ENCODE assay signal across 11 mouse cellular contexts in the genomic region with DNA sequence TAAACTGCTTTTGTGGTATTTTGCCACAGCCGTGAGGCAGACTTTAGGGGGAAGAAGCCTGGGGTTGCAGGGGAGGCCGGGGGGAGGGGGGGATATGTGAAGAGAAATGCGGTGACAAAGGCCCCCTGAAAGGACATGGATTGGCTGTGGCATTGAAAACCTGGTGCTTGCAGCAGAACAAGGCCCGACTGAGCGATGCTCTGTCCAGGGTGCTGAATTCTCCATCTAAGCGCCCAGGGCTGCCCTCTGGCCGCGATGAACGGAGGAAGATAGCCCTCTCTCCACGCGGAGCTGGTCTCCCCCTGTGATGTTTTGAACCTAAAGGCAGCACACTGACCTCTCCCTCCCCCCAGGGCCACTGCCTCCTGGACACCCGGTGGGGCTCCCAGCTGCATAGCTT. TPM values are rescaled to one million over a fixed set of nuclear protein-coding genes. Genes with fewer than 3 reads are reported as not detected.
DNase-seq lines count a peak whose midpoint lies in the region; ATAC-seq lines count a peak whose summit lies in the region.
"Had no signal": no experiment of that assay in that cellular context is flagged by ENCODE, and none has a peak within 500 bp of the region (broad histone marks: within the 10 kb centered on the region; RNA-seq: fewer than 3 reads in every experiment).

No protein-coding gene starts in this region.

- H3K27me3 ChIP-seq in midbrain, embryonic 14.5 days (ENCODE audit: control insufficient read depth, insufficient read depth, low read length): no peaks in the 10 kb centered on the region
- 0 out of 2 replicates have a peak, but pooled peaks cover 3% of the 10 kb centered on the region for H3K27me3 ChIP-seq in midbrain, embryonic 15.5 days (replicated peaks)

- DNase-seq in adrenal gland, adult (ENCODE audit: inconsistent age in 2 of 2, low spot score in 1 of 2): peak; percentile 53 to 79
- no peak for DNase-seq in adrenal gland, adult 8-10 months
- DNase-seq in midbrain, embryonic 14.5 days: peak; percentile 68
- peak; percentile 77 for DNase-seq in heart, postnatal 4 days
- peak; percentile 72 for DNase-seq in lung, postnatal 10 days
- peak; percentile 77 for DNase-seq in thymus, postnatal 4 days
- no peak for DNase-seq in layer of hippocampus, postnatal 10 days (ENCODE audit: low spot score in 2 of 2)

- peaks cover 14% of the 10 kb centered on the region for H3K4me1 ChIP-seq in midbrain, embryonic 14.5 days (ENCODE audit: control insufficient read depth, insufficient read depth, low read length)
- peaks cover 6% of the 10 kb centered on the region for H3K4me1 ChIP-seq in midbrain, embryonic 15.5 days

- peaks cover 7% of the 10 kb centered on the region; the same call in 1 of the 2 replicates for H3K36me3 ChIP-seq in midbrain, embryonic 14.5 days (ENCODE audit: control insufficient read depth, insufficient read depth, low read length)
- H3K36me3 ChIP-seq in midbrain, embryonic 15.5 days (replicated peaks): no peaks in the 10 kb centered on the region; the same call in 1 of the 2 replicates
- H3K36me3 ChIP-seq: neural tube, embryonic 12.5 days had no signal

- no peak for ATAC-seq in midbrain, embryonic 14.5 days (ENCODE audit: low FRiP score, low TSS enrichment)
- no peak for ATAC-seq in midbrain, embryonic 15.5 days (replicated peaks)

- no peak overlapping the region for H3K4me3 ChIP-seq in midbrain, embryonic 14.5 days (replicated peaks; ENCODE audit: low read depth, low read length)
- no peak overlapping the region for H3K4me3 ChIP-seq in midbrain, embryonic 15.5 days
- H3K4me3 ChIP-seq: erythroblast, embryonic 14.5 days; neural tube, embryonic 12.5 days had no signal

- H3K9ac ChIP-seq in midbrain, embryonic 14.5 days (replicated peaks; ENCODE audit: low read length): no peak overlapping the region
- no peak overlapping the region for H3K9ac ChIP-seq in midbrain, embryonic 15.5 days
- H3K9ac ChIP-seq: neural tube, embryonic 12.5 days had no signal

- 4% methylated on average over 12 of the region's 12 CpGs for WGBS in midbrain, embryonic 14.5 days
- 4% methylated on average over 12 of the region's 12 CpGs for WGBS in midbrain, embryonic 15.5 days

- no peak overlapping the region for H3K27ac ChIP-seq in midbrain, embryonic 14.5 days (replicated peaks; ENCODE audit: low read depth, low read length)
- no peak overlapping the region for H3K27ac ChIP-seq in midbrain, embryonic 15.5 days
- H3K27ac ChIP-seq: neural tube, embryonic 12.5 days had no signal

- no peak overlapping the region for H3K4me2 ChIP-seq in midbrain, embryonic 14.5 days (ENCODE audit: low read length)
- H3K4me2 ChIP-seq in midbrain, embryonic 15.5 days: no peak overlapping the region
- H3K4me2 ChIP-seq: neural tube, embryonic 12.5 days had no signal

- no peaks in the 10 kb centered on the region for H3K9me3 ChIP-seq in midbrain, embryonic 14.5 days (ENCODE audit: control insufficient read depth, low read length)
- no peaks in the 10 kb centered on the region for H3K9me3 ChIP-seq in midbrain, embryonic 15.5 days
- H3K9me3 ChIP-seq: neural tube, embryonic 12.5 days had no signal

RNA-seq across cellular contexts. Expression of gene Nptxr, which starts 13.1 kb away (rescaled TPM):
- total RNA-seq in adrenal gland, adult 8-10 months (2022): 10 to 100 TPM in 2 of 4 experiments, 1 to 10 TPM in 2; 6.4 to 11.9 (median 9.4) TPM
- 17.8 and 42.5 TPM in 2 replicates for polyA plus RNA-seq in midbrain, embryonic 14.5 days (2014; fragmentation: Nextera tagmentation; extraction: Ambion mirVana)
- 52.0 and 54.8 TPM in 2 replicates for polyA plus RNA-seq in midbrain, embryonic 15.5 days (2015; fragmentation: Nextera tagmentation; extraction: Ambion mirVana)
- 1 to 10 TPM; 5.8 to 6.0 TPM for total RNA-seq in heart, postnatal 4 days (2021)
- 100 to 1,000 TPM; 648 to 749 TPM for total RNA-seq in layer of hippocampus, postnatal 10 days (2021)
- polyA plus RNA-seq: erythroblast, embryonic 14.5 days had no signal

RNA-seq across cellular contexts. Expression of gene Dnal4, which starts 13.9 kb away (rescaled TPM):
- 10 to 100 TPM; 22.0 to 27.1 (median 23.5) TPM for total RNA-seq in adrenal gland, adult 8-10 months (2022)
- 77.8 and 83.8 TPM in 2 replicates for polyA plus RNA-seq in midbrain, embryonic 14.5 days (2014; fragmentation: Nextera tagmentation; extraction: Ambion mirVana)
- 80.6 and 81.1 TPM in 2 replicates for polyA plus RNA-seq in midbrain, embryonic 15.5 days (2015; fragmentation: Nextera tagmentation; extraction: Ambion mirVana)
- total RNA-seq in heart, postnatal 4 days (2021): 10 to 100 TPM; 22.3 to 25.1 TPM
- 10 to 100 TPM; 31.9 to 33.4 TPM for total RNA-seq in layer of hippocampus, postnatal 10 days (2021)

RNA-seq across cellular contexts. Expression of gene Npcd, which starts 42.5 kb away (rescaled TPM):
- 1 to 10 TPM in 3 of 4 experiments, not detected in 1; 1.1 to 2.4 (median 1.6) TPM for total RNA-seq in adrenal gland, adult 8-10 months (2022)
- polyA plus RNA-seq in midbrain, embryonic 14.5 days (2014; fragmentation: Nextera tagmentation; extraction: Ambion mirVana): 0.26 TPM in 1 of 2 replicates, not detected in the other
- polyA plus RNA-seq in midbrain, embryonic 15.5 days (2015; fragmentation: Nextera tagmentation; extraction: Ambion mirVana): 0.42 and 0.98 TPM in 2 replicates
- 1 to 10 TPM; 1.3 to 1.5 TPM for total RNA-seq in heart, postnatal 4 days (2021)
- 10 to 100 TPM; 12.5 to 13.3 TPM for total RNA-seq in layer of hippocampus, postnatal 10 days (2021)
- polyA plus RNA-seq: C2C12; erythroblast, embryonic 14.5 days had no signal

RNA-seq across cellular contexts. Expression of gene Cbx6, which starts 43.0 kb away (rescaled TPM):
- total RNA-seq in adrenal gland, adult 8-10 months (2022): 10 to 100 TPM; 55.0 to 88.9 (median 65.5) TPM
- polyA plus RNA-seq in midbrain, embryonic 14.5 days (2014; fragmentation: Nextera tagmentation; extraction: Ambion mirVana): 46.7 and 52.1 TPM in 2 replicates
- 70.6 and 75.7 TPM in 2 replicates for polyA plus RNA-seq in midbrain, embryonic 15.5 days (2015; fragmentation: Nextera tagmentation; extraction: Ambion mirVana)
- 10 to 100 TPM; 53.1 to 57.5 TPM for total RNA-seq in heart, postnatal 4 days (2021)
- total RNA-seq in layer of hippocampus, postnatal 10 days (2021): 100 to 1,000 TPM; 252 to 277 TPM

RNA-seq across cellular contexts. Expression of gene Sun2, which starts 49.2 kb away (rescaled TPM):
- 10 to 100 TPM; 48.3 to 71.4 (median 53.9) TPM for total RNA-seq in adrenal gland, adult 8-10 months (2022)
- polyA plus RNA-seq in midbrain, embryonic 14.5 days (2014; fragmentation: Nextera tagmentation; extraction: Ambion mirVana): 7.2 and 7.8 TPM in 2 replicates
- 7.6 and 9.3 TPM in 2 replicates for polyA plus RNA-seq in midbrain, embryonic 15.5 days (2015; fragmentation: Nextera tagmentation; extraction: Ambion mirVana)
- total RNA-seq in heart, postnatal 4 days (2021): 10 to 100 TPM; 54.7 to 62.3 TPM
- total RNA-seq in layer of hippocampus, postnatal 10 days (2021): 10 to 100 TPM; 16.1 to 19.1 TPM

Comparison
In these comparisons a context has a peak if more than half of its experiments do, and no peak if none do; other contexts are left out.
1. DNase-seq: peak in adrenal gland, adult (2 of 2), midbrain, embryonic 14.5 days (single experiment), heart, postnatal 4 days (single experiment), lung, postnatal 10 days (single experiment) and thymus, postnatal 4 days (single experiment); none in adrenal gland, adult 8-10 months (single experiment) and layer of hippocampus, postnatal 10 days (0 of 2).
2. RNA of gene Nptxr, which starts 13.1 kb away (total RNA-seq): 648 to 749 TPM in layer of hippocampus, postnatal 10 days; 6.4 to 11.9 TPM in adrenal gland, adult 8-10 months and 5.8 to 6.0 TPM in heart, postnatal 4 days; every median in the first group is over 10 times any median in the second.